Mouse (Mus musculus) thymus, adult 2 months (tissue): Measurements from ENCODE around the gene Nup85. TPM values are rescaled to one million over a fixed set of nuclear protein-coding genes. Genes with fewer than 3 reads are reported as not detected.
A peak's percentile ranks its signal among the peaks of the same experiment; 100 is the strongest.

Experiments
- DNase-seq: peaks from one replicate; pipeline ENCODE4 v3.0.0; 2021
- H3K27ac ChIP-seq: fragments of 200-500 bp; 2 replicates; pipeline ENCODE4 v1.5.1; 2012; ENCODE audit warnings: low read length, control low read depth; ENCODE audit not compliant: control insufficient read depth, insufficient read depth
- H3K27me3 ChIP-seq: fragments of 200-500 bp; 2 replicates; pipeline ENCODE4 v1.6.1; 2012; ENCODE audit warnings: mild to moderate bottlenecking, low read length, moderate library complexity, mixed read lengths; ENCODE audit not compliant: control insufficient read depth, insufficient read depth
- H3K36me3 ChIP-seq: fragments of 200-500 bp; 2 replicates; pipeline ENCODE4 v1.6.1; 2012; ENCODE audit warnings: mild to moderate bottlenecking, low read length, moderate library complexity; ENCODE audit not compliant: control insufficient read depth, insufficient read depth
- H3K4me1 ChIP-seq: fragments of 200-500 bp; replicated peaks from 2 replicates; pipeline ENCODE4 v1.6.1; 2012; ENCODE audit warnings: low read length; ENCODE audit not compliant: control insufficient read depth, insufficient read depth
- H3K4me3 ChIP-seq: fragments of 200-500 bp; 2 replicates; pipeline ENCODE4 v1.5.1; 2012; ENCODE audit warnings: mild to moderate bottlenecking, low read length, control low read depth, moderate library complexity; ENCODE audit not compliant: control insufficient read depth, insufficient read depth
- CTCF ChIP-seq: fragments of 200-500 bp; IDR thresholded peaks from 2 replicates; pipeline ENCODE4 v1.5.1; 2012; ENCODE audit warnings: mild to moderate bottlenecking, control low read depth, low read length, moderate library complexity, borderline replicate concordance; ENCODE audit not compliant: control insufficient read depth, poor library complexity, insufficient read depth; ENCODE audit errors: extremely low read depth
- POLR2A ChIP-seq: fragments of 200-500 bp; IDR thresholded peaks from 2 replicates; pipeline ENCODE4 v1.6.1; 2012; ENCODE audit warnings: mild to moderate bottlenecking, low read length, control low read depth, moderate library complexity; ENCODE audit not compliant: control insufficient read depth, poor library complexity, insufficient read depth; ENCODE audit errors: extremely low read depth
- WGBS: fragments of 180-500 bp; shearing (Covaris S2); methylation state at CpG from one replicate; pipeline ENCODE4 v1.1.7; 2018; 5-methylcytosine and 5-hydroxymethylcytosine counted together
- polyA plus RNA-seq: library from polyadenylated mRNA; depleted of rRNA; stranded (reverse); fragments of >200 nt; gene quantifications from 2 replicates; pipeline ENCODE4 v1.2.3, GENCODE M21; 2012; rRNA removed

The Nup85 gene
- polyA plus RNA-seq, 1 experiment = 136 TPM

DNA sequence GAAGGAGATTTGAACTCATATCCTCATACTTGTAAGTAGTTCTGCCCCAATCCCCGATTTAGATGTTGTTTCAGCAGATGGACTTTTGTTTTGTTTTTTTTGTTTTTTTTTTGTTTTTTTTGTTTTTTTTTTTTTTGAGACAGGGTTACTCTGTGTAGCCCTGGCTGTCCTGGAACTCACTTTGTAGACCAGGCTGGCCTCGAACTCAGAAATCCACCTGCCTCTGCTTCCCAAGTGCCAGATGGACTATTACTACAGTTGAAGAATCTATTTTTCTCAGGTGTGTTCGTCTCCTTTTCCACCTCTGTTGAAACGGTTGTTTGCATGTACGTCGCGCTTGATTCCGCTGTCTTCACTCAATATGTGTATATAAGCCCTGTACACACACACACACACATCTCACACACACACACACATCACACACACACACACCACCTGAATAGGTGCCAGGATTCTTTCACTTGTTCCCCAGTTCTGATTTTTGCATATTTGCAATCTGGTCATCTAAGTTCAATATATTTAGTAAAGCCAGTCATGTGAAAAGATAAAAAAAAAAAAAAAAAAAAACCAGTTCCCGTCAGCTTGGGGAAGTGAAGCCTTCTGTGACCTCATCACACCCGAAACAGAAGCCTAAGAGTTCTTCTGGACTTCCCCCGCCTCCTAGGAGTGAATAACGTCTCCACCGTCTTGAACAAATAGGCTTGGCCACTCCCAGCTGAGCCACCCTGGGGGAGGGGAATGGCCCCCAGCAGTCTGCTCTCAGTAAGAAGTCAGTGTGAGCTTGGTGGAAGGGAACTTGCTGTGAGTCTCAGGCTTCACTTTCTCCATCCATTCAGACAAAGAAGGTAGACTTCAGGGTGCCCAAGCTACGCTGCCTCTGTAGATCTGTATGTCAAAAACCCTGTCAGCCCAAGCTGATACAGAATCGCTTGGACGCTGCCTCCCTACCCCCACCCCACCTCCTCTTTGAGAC is 66.6 kb downstream of the Nup85 start:
- Histone ChIP-seq H3K4me1 (peaks cover 9% of the 10 kb centered on the region), H3K36me3 (no peaks in the 10 kb centered on the region), H3K27ac (peak overlapping the region; percentile 40; the same call in 1 of the 2 replicates), H3K27me3 (no peaks in the 10 kb centered on the region), H3K4me3 (no peak overlapping the region)
- DNase-seq = no peak
- TF ChIP-seq POLR2A = no peak
- TF ChIP-seq CTCF = 0 out of 2 replicates have a peak, but pooled peaks have one; percentile 21
- 52% methylated on average over 16 of the region's 16 CpGs for WGBS

DNA sequence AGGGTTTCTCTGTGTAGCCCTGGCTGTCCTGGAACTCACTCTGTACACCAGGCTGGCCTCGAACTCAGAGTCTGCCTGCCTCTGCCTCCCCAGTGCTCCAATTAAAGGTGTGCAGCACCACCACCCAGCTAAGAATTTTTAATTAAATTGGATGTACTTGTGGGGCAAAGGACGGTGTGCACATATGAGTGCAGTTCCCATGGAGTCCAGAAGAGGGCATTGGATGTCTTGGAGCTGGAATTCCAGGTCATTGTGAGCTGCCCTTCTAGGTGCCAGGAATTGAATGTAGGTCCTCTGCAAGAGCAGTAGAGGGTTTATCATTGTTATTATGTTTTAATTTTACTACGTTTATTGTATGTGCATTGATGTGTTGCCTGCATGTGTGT is 67.3 kb downstream of the Nup85 start:
- Histone ChIP-seq H3K27ac (peak overlapping the region; percentile 40; the same call in 1 of the 2 replicates), H3K36me3 (no peaks in the 10 kb centered on the region), H3K4me1 (peaks cover 9% of the 10 kb centered on the region), H3K27me3 (no peaks in the 10 kb centered on the region), H3K4me3 (no peak overlapping the region)
- peak; percentile 43 for DNase-seq
- TF ChIP-seq CTCF (peak; percentile 6; the same call in 1 of the 2 replicates), POLR2A (no peak)
- 48% methylated on average over 3 of the region's 3 CpGs for WGBS

DNA sequence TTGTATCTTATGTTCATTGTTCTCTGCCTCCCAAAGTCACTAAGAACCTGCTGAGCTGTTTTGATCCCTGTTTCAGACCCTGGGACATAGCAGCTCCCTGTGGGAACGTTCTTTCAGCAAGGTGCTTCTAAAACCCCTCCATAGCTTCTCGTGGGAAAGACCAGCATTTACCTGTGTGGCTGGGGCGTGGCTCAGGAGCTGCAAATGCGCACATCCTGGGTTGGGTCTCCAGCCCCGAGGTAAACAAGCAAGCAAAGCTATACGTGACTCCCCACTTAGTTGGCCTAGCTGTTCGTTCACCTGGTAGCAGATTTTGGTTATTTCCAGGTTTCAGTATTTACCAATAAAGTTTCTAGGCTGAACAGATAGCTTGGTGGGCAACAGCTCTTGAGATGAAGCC is 68.0 kb downstream of the Nup85 start:
- no peaks in the 10 kb centered on the region for H3K36me3 ChIP-seq
- no peaks in the 10 kb centered on the region for H3K27me3 ChIP-seq
- TF ChIP-seq POLR2A (no peak), CTCF (no peak)
- H3K4me1 ChIP-seq = peaks cover 9% of the 10 kb centered on the region
- H3K4me3 ChIP-seq = no peak overlapping the region
- 84% methylated on average over 7 of the region's 7 CpGs for WGBS
- DNase-seq = no peak
- peak overlapping the region; percentile 19; the same call in 1 of the 2 replicates for H3K27ac ChIP-seq

GRCm38 (mm10) chr11:115632862-115633261 is 68.6 kb downstream of the Nup85 start:
- no peak for TF ChIP-seq CTCF
- Histone ChIP-seq H3K27me3 (no peaks in the 10 kb centered on the region), H3K27ac (peak overlapping the region; percentile 19; the same call in 1 of the 2 replicates), H3K4me1 (peaks cover 6% of the 10 kb centered on the region), H3K36me3 (no peaks in the 10 kb centered on the region), H3K4me3 (no peak overlapping the region)
- 47% methylated on average over 10 of the region's 10 CpGs for WGBS
- DNase-seq = no peak

Other genes starting within 250 kb of the Nup85 start
- gene Ush1g, start 242.4 kb upstream of the Nup85 start, polyA plus RNA-seq = 0.05 and 0.11 TPM in 2 replicates
- 0.06 and 0.12 TPM in 2 replicates for gene Otop3, start 229.7 kb upstream of the Nup85 start, polyA plus RNA-seq
- gene Hid1, start 196.7 kb upstream of the Nup85 start, polyA plus RNA-seq = 127 and 143 TPM in 2 replicates
- 14.3 and 15.1 TPM in 2 replicates for gene Cdr2l, start 182.5 kb upstream of the Nup85 start, polyA plus RNA-seq
- gene Mrpl58, start 160.7 kb upstream of the Nup85 start, polyA plus RNA-seq = 144 and 166 TPM in 2 replicates
- gene Atp5h, start 144.5 kb upstream of the Nup85 start, polyA plus RNA-seq = 118 and 155 TPM in 2 replicates
- 65.5 and 69.1 TPM in 2 replicates for gene Kctd2, start 144.3 kb upstream of the Nup85 start, polyA plus RNA-seq
- gene Trim80, start 123.9 kb upstream of the Nup85 start, polyA plus RNA-seq = 0.79 and 0.80 TPM in 2 replicates
- gene Slc16a5, start 102.0 kb upstream of the Nup85 start, polyA plus RNA-seq = 446 and 456 TPM in 2 replicates
- 86.1 and 91.3 TPM in 2 replicates for gene Armc7, start 88.8 kb upstream of the Nup85 start, polyA plus RNA-seq
- 122 and 145 TPM in 2 replicates for gene Nt5c, start 72.6 kb upstream of the Nup85 start, polyA plus RNA-seq
- 654 and 686 TPM in 2 replicates for gene Jpt1, start 50.0 kb upstream of the Nup85 start, polyA plus RNA-seq
- gene Sumo2, start 28.2 kb upstream of the Nup85 start, polyA plus RNA-seq = 102 and 105 TPM in 2 replicates
- 24.5 and 25.0 TPM in 2 replicates for gene Mrps7, start 39.5 kb downstream of the Nup85 start, polyA plus RNA-seq
- 102 and 106 TPM in 2 replicates for gene Gga3, start 39.6 kb downstream of the Nup85 start, polyA plus RNA-seq
- gene Mif4gd, start 48.5 kb downstream of the Nup85 start, polyA plus RNA-seq = 188 and 215 TPM in 2 replicates
- 98.5 and 98.6 TPM in 2 replicates for gene Slc25a19, start 63.9 kb downstream of the Nup85 start, polyA plus RNA-seq
- gene Grb2, start 144.2 kb downstream of the Nup85 start, polyA plus RNA-seq = 81.7 and 82.8 TPM in 2 replicates
- 84.7 and 91.9 TPM in 2 replicates for gene Tmem94, start 201.0 kb downstream of the Nup85 start, polyA plus RNA-seq
- 13.7 and 15.4 TPM in 2 replicates for gene Caskin2, start 249.2 kb downstream of the Nup85 start, polyA plus RNA-seq